Mouse (Mus musculus): ENCODE results near the gene Arhgef26. TPM values are rescaled to one million over a fixed set of nuclear protein-coding genes. Genes with fewer than 3 reads are reported as not detected.

The Arhgef26 gene
- polyA plus RNA-seq, 1 experiment: not detected

DNA sequence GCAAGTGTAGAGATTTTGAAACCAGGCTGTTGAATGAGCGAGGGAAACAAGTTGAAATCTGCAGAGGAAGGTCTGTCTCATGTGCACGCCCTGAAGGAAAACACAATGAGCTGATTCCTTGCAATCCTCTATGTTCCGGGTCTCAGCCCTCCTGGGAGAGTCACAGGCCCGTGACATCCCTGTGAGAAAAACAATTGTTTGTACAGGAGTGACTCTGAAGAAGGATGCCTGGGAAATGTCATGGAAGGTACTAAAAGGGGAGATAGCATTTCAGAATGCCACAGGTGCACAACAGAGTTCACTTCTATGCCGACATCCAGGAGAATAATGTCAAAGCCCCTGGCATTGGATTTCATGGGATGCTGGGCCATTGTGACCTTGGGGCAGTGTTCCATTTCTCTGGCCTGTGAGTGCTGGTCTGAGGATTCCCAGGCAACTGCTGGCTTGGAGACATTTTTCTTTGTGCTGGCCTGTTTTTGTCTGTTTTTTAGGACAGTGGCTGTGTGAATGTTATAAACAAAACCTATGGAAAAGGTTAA is 102.4 kb downstream of the Arhgef26 start:
- TF ChIP-seq CTCF (IDR thresholded peaks at IDR 0.05; ENCODE audit: low read depth, low read length) (no peak), POLR2A (IDR thresholded peaks at IDR 0.05; ENCODE audit: borderline replicate concordance, low read depth, low read length) (no peak)
- H3K4me1 ChIP-seq (ENCODE audit: control insufficient read depth, insufficient read depth, low read length): no peaks in the 10 kb centered on the region
- no peak overlapping the region for H3K27ac ChIP-seq (ENCODE audit: insufficient read depth, low read depth, low read length)
- H3K4me3 ChIP-seq (ENCODE audit: insufficient read depth, low read length): no peak overlapping the region

- TF ChIP-seq CTCF (IDR thresholded peaks at IDR 0.05; ENCODE audit: low read depth, low read length) (no peak), POLR2A (IDR thresholded peaks at IDR 0.05; ENCODE audit: borderline replicate concordance, low read depth, low read length) (no peak)
- H3K27ac ChIP-seq (ENCODE audit: insufficient read depth, low read depth, low read length): no peak overlapping the region
- H3K4me1 ChIP-seq (ENCODE audit: control insufficient read depth, insufficient read depth, low read length): no peaks in the 10 kb centered on the region
- no peak overlapping the region for H3K4me3 ChIP-seq (ENCODE audit: insufficient read depth, low read length)
These were observed 105.5 kb downstream of the Arhgef26 start for GRCm38 (mm10) chr3:62443582-62444194.

DNA sequence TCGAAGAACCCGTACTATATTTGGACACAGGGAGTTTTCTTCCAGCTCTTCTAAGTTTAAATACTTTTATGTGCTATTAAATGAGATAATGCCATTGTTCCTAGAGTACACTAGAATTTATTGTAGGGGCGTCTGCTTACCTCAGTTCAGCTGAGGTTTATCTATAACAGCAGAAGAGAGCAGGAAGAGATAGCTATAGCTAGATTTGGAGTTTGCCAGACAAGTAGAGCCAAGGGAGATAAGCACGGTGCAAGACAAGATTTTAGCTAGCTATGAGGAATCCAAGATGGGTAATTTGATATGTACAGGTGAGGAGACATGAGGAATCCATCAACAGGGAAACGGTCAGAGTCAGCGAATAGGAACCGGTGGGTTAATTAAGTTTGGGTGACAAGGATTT is 108.1 kb downstream of the Arhgef26 start:
- no peak for TF ChIP-seq POLR2A (IDR thresholded peaks at IDR 0.05; ENCODE audit: borderline replicate concordance, low read depth, low read length)
- TF ChIP-seq CTCF (IDR thresholded peaks at IDR 0.05; ENCODE audit: low read depth, low read length): no peak
- H3K4me3 ChIP-seq (ENCODE audit: insufficient read depth, low read length): no peak overlapping the region
- H3K27ac ChIP-seq (ENCODE audit: insufficient read depth, low read depth, low read length): no peak overlapping the region
- 0 out of 2 replicates have a peak, but pooled peaks cover 2% of the 10 kb centered on the region for H3K4me1 ChIP-seq (ENCODE audit: control insufficient read depth, insufficient read depth, low read length)

DNA sequence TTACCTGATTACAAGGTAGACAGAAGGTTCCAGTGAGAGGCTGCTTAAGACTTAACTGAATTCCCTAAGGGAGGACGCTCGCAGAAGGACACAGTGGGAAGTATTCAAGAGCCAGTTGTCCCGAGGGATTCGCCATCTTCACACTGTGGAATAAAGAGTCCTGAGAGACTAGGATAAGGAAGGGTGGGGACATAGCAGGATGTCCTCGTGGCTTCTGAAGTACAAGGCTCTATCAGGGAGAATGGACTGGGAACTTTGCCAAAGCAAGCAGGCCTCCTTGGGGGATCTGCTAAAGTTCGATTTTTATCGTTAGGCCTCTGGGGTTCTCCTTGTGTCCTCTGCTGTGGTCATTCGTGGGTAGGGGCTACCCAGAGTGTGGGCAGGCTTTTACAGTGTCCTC is 109.0 kb downstream of the Arhgef26 start:
- H3K4me1 ChIP-seq (ENCODE audit: control insufficient read depth, insufficient read depth, low read length): 0 out of 2 replicates have a peak, but pooled peaks cover 2% of the 10 kb centered on the region
- TF ChIP-seq POLR2A (IDR thresholded peaks at IDR 0.05; ENCODE audit: borderline replicate concordance, low read depth, low read length) (no peak), CTCF (IDR thresholded peaks at IDR 0.05; ENCODE audit: low read depth, low read length) (no peak)
- H3K4me3 ChIP-seq (ENCODE audit: insufficient read depth, low read length): no peak overlapping the region
- H3K27ac ChIP-seq (ENCODE audit: insufficient read depth, low read depth, low read length): no peak overlapping the region

- Histone ChIP-seq H3K4me1 (ENCODE audit: control insufficient read depth, insufficient read depth, low read length) (0 out of 2 replicates have a peak, but pooled peaks cover 2% of the 10 kb centered on the region), H3K4me3 (ENCODE audit: insufficient read depth, low read length) (no peak overlapping the region), H3K27ac (ENCODE audit: insufficient read depth, low read depth, low read length) (no peak overlapping the region)
- TF ChIP-seq POLR2A (IDR thresholded peaks at IDR 0.05; ENCODE audit: borderline replicate concordance, low read depth, low read length) (no peak), CTCF (IDR thresholded peaks at IDR 0.05; ENCODE audit: low read depth, low read length) (no peak)
These were observed 111.8 kb downstream of the Arhgef26 start for GRCm38 (mm10) chr3:62449871-62450496.

GRCm38 (mm10) chr3:62452961-62453360 is 114.8 kb downstream of the Arhgef26 start:
- TF ChIP-seq CTCF (IDR thresholded peaks at IDR 0.05; ENCODE audit: low read depth, low read length) (no peak), POLR2A (IDR thresholded peaks at IDR 0.05; ENCODE audit: borderline replicate concordance, low read depth, low read length) (no peak)
- 0 out of 2 replicates have a peak, but pooled peaks cover 2% of the 10 kb centered on the region for H3K4me1 ChIP-seq (ENCODE audit: control insufficient read depth, insufficient read depth, low read length)
- H3K4me3 ChIP-seq (ENCODE audit: insufficient read depth, low read length): no peak overlapping the region
- H3K27ac ChIP-seq (ENCODE audit: insufficient read depth, low read depth, low read length): no peak overlapping the region

- Histone ChIP-seq H3K27ac (ENCODE audit: insufficient read depth, low read depth, low read length) (no peak overlapping the region), H3K4me3 (ENCODE audit: insufficient read depth, low read length) (no peak overlapping the region), H3K4me1 (ENCODE audit: control insufficient read depth, insufficient read depth, low read length) (0 out of 2 replicates have a peak, but pooled peaks cover 2% of the 10 kb centered on the region)
- TF ChIP-seq CTCF (IDR thresholded peaks at IDR 0.05; ENCODE audit: low read depth, low read length) (no peak), POLR2A (IDR thresholded peaks at IDR 0.05; ENCODE audit: borderline replicate concordance, low read depth, low read length) (no peak)
These were observed 116.0 kb downstream of the Arhgef26 start for GRCm38 (mm10) chr3:62454096-62454495.

DNA sequence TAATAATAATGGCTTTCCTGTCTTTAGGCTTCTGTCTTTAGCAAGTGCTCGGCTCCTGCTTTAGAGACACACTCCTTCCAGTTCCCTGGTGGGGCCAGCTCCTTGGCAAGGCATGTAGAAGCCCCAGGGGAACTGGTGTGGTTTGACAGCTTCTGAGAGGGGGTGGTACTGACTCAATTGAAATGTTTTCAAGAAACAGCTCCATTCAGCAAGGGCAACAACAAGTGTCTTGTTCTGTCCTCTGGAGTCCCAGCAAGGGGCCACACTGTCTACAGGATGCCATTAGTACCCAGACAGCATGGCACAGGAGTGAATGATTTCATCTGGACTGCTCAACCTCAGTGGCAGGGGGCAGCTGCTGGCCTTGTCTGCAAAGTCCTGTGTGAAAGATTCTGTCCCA is 117.7 kb downstream of the Arhgef26 start:
- H3K4me3 ChIP-seq (ENCODE audit: insufficient read depth, low read length): no peak overlapping the region
- H3K4me1 ChIP-seq (ENCODE audit: control insufficient read depth, insufficient read depth, low read length): no peaks in the 10 kb centered on the region
- no peak overlapping the region for H3K27ac ChIP-seq (ENCODE audit: insufficient read depth, low read depth, low read length)
- TF ChIP-seq CTCF (IDR thresholded peaks at IDR 0.05; ENCODE audit: low read depth, low read length) (no peak), POLR2A (IDR thresholded peaks at IDR 0.05; ENCODE audit: borderline replicate concordance, low read depth, low read length) (no peak)

GRCm38 (mm10) chr3:62458284-62459013 is 120.3 kb downstream of the Arhgef26 start:
- no peak overlapping the region for H3K4me3 ChIP-seq (ENCODE audit: insufficient read depth, low read length)
- H3K4me1 ChIP-seq (ENCODE audit: control insufficient read depth, insufficient read depth, low read length): no peaks in the 10 kb centered on the region
- no peak overlapping the region for H3K27ac ChIP-seq (ENCODE audit: insufficient read depth, low read depth, low read length)
- TF ChIP-seq POLR2A (IDR thresholded peaks at IDR 0.05; ENCODE audit: borderline replicate concordance, low read depth, low read length) (no peak), CTCF (IDR thresholded peaks at IDR 0.05; ENCODE audit: low read depth, low read length) (peak; percentile 73)

All from bone marrow macrophage, adult 2 months (primary cell).